Mouse (Mus musculus) heart, postnatal 10 days (tissue): ENCODE data around the gene Tmem8b. TPM values are rescaled to one million over a fixed set of nuclear protein-coding genes. Genes with fewer than 3 reads are reported as not detected.

Source experiments
- DNase-seq, 2 experiments: peaks; one replicate each; pipeline ENCODE4 v3.0.0; 2021
- intact Hi-C: fragments of 180-260 bp; cut with DNase I; formaldehyde crosslinking; loops from one replicate; pipeline ENCODE4 v1.15.1; 2025
- total RNA-seq, 2 experiments: library from RNA; stranded (reverse); gene quantifications; 2 replicates each; pipeline ENCODE4 v1.2.3; 2021

Tmem8b gene
- 10 to 100 TPM; 15.0 to 15.2 TPM for total RNA-seq

DNA sequence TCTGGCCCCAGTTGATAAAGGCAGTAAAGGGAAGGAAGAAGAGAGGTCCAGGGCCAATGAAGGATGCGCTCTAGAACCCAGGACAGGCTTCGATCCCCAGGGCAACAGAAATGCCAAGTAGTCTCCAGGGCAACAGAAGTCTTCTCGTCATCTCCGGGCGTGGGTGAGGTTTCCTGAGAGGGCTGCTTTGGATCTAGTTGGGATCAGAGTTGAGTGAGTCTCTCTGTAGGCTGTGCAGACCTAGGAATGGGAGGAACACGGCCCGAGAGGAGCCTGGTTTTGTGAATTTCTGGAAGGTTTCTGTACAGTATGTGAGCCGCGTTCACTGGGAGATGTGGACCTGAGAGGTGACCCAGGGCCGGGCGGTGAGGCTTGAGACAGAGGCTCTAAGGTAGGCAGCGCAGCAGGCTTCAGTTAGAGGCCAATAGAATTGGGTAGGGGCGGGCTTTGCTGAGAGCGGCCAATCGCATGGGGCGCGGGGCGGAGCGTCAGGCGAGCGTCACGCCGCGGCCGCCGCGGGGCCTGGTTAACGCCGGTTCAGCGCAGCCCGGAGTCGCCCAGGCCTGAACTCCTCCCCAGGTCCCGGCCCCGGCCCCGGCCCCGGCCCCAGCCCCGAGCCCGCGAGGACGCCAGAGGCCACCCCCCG lies at the start of gene Tmem8b, which contains the start of gene Fam221b:
Gene Tmem8b, plus strand, starts transcription at position 190 of the 646 bp plus-strand sequence.
Gene Fam221b, minus strand, starts transcription at position 364 of the 646 bp plus-strand sequence.
- intact Hi-C loops, result loop anchor here (5.0 kb wide), 1 partner anchor 227 kb away; the partner anchor contains the start of gene Tesk1
- peak; percentile 94 for DNase-seq

DNA sequence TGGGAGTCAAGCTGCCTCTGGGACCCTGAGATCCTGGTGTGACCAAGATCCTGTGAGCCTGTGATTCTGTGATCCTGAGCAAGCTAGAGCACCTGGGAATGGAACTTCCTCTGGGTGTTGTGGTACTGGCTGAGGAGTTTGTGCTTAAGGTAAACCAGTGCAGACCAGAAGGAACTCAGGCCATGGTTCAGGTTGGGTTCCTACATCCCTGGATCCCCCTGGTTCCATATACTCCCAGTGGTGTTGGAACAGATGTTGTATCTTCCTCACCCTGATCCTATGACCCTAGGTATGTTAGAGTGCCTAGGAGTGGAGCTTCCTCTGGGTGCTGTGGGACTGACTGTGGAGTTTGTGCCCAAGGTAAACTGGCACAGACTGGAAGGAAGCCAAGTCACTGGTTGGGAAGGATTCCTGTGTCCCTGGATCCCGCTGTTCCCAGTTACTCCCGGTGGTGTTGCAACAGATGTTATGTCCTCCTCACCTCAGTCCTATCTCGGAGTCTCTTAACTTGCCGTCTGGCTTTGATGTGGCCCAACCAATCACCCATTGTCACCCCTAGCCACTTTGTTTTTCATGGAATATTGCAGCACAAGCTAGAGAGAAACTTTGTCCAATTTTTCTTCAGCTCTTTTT lies 48.5 kb upstream of the Tmem8b start:
- DNase-seq, result no peak
- intact Hi-C loops, result loop anchor here (10.0 kb wide), 1 partner anchor 245 kb away; no protein-coding TSS in a partner anchor

DNA sequence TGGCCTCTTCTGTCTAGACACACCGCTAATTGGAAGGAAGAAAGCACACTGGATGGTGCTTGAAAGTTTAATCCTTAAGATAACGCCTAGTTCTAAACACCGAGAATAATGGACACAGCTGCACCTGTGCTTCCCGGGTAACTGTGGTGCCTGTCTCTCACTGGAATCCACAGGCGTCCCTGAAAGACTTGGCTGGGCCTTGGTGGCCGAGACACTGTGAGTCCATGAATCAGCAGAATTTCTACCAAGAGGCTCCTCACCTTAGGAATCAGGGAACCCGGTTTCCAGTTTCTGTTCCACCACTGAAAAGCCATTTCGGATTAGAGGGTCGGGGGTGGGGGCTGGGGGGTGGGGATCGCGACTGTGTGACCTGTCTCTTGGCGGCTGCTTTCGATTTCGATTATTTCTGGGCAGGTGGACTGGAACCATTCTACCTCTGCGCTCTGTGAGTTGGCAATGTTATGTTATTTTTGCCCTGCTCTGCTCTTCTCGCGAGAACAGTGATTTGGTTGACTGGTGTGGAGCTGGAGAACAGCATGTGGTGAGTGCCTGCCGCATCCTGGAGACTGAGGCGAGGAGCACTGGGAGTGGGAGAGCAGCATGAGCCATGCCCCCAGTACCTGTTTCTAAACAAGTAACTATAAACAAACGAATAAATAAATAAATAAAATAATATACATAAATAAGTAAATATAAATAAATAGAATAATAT lies 39.5 kb upstream of the Tmem8b start:
- DNase-seq, result no peak
- intact Hi-C loops, result loop anchor here (10.0 kb wide), 1 partner anchor 236 kb away; no protein-coding TSS in a partner anchor

DNA sequence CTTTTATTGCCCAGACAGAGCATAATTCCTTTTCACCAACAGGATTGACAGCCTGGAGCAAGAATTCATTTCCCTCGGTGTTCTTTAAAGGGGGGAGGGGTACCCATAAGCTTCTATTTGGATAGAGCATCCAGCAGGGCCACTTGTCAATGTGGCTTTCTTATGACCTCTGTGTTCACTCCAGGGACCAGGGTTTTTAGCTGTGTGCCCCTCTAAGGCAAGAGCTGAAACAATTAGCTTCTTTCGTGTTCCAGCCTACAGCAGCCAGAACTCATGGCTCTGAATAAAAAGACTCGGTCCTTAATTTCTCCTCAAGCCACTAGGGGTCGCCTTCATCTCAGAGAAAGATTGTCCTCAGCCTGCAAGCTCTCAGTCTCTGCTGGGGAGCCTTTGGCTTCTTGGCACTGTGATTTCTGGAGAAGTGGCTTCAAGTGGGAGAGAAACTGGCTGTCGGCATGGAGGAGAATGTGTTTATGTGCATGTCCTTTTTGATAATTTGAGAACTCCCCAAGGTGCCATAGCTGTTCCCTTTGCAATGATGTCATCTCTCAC lies 38.7 kb upstream of the Tmem8b start:
- peak; percentile 91 to 92 for DNase-seq
- intact Hi-C loops, result loop anchor here (1.0 to 2.0 kb wide), 3 partner anchors 27 to 82 kb away; partner anchors contain the start of gene Hint2

DNA sequence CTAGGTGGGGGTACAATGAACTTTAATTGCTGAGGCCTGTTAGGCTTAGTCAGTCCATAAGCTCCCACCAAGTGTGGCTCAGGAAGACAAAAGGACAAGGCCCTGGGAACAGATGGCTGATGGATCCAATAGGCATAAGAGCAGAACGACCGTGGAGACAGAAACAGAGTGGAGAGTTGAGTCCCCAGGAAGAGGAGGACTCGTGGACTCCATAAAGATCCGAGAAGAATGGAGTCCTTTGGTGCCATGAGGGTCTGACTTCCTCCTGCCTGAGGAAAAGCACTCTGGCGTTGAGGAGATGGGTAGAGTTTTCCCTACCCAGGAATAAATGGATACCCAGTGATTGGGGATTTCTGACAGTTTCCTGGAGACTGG lies 38.1 kb upstream of the Tmem8b start:
- intact Hi-C loops, result loop anchor here (1.0 to 2.0 kb wide), 3 partner anchors 26 to 82 kb away; partner anchors contain the start of gene Hint2
- peak in 1 of 2 experiments; percentile 45 for DNase-seq

DNA sequence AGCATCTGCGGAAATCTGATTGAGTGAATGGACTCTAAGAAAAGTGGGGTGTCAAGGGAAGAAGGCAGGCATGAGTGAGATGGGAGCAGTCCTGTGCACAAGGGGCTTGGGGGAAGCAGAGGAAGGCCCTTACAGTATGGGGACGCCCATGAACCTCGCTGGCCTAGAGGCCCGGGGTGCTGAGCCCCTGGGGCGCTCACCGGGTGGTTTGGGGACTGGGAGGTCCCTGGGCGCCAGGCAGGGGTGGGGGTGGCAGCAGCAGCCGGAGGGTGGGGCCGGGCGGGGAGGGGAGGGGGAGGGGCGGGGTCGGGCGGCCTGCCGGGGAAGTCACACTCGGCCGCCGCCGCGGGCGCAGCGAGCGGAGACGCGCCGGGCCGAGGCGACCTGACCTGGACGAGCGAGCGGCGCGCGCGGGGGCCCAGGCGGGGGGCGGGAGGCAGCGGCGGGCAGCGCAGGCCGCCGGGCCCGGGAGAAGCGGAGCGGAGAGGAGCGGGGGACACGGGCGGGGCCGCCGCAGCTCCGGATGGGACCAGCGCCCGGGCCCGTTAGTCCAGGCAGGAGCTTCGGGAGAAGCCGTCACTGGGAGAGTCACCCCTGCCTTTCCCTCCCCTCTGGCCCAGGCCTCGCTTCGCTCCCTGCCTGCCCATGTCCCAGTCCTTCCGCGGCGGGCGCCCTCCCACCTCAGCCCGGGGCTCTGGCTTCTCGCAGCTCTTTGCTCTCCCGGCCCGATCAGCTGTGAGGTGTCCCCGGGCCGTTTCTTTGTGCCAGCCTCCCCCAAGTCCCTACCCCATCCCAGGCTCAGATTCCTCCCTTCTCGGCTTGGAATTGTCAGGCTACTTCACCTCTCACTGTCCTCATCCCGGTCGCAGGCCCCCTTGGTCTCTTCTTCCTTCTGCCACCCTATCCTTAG lies 37.5 kb upstream of the Tmem8b start, which contains the start of gene Npr2:
Gene Npr2, plus strand, starts transcription at position 890 of the 910 bp plus-strand sequence.
- intact Hi-C loops, result loop anchor here (2.0 kb wide), 1 partner anchor 26 kb away; the partner anchor contains the start of gene Hint2
- DNase-seq, result peak; percentile 73 to 74

DNA sequence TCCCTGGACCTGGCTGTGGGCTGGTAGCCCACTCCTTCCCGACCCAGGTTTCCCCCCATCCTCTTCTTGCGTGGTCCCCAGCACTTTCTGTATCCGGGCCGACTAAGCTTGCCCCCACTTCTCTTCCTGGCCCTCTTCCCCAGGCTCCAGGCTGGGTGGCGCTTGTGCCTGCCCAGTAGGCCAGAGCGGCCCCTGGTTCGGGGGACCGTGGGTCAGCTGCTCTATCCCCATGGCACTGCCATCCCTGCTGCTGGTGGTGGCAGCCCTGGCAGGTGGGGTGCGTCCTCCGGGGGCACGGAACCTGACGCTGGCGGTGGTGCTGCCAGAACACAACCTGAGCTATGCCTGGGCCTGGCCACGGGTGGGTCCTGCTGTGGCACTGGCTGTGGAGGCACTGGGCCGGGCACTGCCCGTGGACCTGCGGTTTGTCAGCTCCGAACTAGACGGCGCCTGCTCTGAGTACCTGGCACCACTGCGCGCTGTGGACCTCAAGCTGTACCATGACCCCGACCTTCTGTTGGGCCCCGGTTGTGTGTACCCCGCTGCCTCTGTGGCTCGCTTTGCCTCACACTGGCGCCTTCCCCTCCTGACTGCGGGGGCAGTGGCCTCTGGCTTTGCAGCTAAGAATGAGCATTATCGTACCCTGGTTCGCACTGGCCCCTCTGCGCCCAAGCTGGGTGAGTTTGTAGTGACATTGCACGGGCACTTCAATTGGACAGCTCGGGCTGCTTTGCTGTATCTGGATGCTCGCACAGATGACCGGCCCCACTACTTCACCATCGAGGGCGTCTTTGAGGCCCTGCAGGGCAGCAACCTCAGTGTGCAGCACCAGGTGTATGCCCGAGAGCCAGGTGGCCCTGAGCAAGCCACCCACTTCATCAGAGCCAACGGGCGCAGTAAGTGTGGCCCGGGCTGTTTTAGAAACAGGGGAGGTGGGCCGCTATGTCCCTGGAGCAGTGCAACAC lies 36.5 kb upstream of the Tmem8b start:
- intact Hi-C loops, result loop anchor here (2.0 kb wide), 1 partner anchor 25 kb away; the partner anchor contains the start of gene Hint2
- DNase-seq, result peak; percentile 40 to 53

DNA sequence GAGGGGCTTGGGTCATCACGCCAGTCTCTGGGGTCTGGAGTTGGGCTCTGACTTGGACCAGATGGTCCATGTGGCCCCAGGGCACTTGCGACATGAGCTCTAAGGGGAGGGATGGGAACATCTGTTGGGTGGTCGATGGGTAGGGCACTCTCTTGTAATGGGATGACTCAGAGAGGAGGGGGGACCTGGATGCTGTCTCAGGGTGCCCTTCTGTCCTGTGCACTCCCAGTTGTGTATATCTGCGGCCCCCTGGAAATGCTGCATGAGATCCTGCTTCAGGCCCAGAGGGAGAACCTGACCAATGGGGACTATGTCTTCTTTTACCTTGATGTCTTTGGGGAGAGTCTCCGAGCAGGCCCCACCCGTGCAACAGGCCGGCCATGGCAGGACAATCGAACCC lies 35.5 kb upstream of the Tmem8b start:
- no peak for DNase-seq

DNA sequence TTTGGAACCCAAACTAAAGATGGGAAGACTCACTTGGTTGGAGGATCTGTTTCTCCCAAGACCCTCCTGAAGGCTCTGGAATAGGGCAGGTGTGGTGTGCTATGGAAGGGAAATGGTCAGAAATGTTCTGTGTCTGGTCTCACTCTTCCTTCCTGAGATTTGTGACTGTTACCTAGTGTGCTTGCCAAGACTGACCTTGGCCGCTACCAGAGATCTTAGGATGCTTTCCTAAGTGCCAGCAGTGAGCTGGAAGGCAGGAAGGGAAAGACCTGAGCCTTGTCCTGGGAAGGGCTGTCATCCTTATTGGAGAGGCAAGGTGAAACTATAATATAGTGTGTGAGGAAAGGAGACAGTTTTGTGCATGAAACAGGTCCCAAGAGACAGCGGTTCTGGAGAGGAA lies 35.0 kb upstream of the Tmem8b start:
- intact Hi-C loops, result no loop called here
- no peak for DNase-seq

More for the DNA sequence above, 35.5 kb upstream of the Tmem8b start:
- intact Hi-C loops, result no loop called here

DNA sequence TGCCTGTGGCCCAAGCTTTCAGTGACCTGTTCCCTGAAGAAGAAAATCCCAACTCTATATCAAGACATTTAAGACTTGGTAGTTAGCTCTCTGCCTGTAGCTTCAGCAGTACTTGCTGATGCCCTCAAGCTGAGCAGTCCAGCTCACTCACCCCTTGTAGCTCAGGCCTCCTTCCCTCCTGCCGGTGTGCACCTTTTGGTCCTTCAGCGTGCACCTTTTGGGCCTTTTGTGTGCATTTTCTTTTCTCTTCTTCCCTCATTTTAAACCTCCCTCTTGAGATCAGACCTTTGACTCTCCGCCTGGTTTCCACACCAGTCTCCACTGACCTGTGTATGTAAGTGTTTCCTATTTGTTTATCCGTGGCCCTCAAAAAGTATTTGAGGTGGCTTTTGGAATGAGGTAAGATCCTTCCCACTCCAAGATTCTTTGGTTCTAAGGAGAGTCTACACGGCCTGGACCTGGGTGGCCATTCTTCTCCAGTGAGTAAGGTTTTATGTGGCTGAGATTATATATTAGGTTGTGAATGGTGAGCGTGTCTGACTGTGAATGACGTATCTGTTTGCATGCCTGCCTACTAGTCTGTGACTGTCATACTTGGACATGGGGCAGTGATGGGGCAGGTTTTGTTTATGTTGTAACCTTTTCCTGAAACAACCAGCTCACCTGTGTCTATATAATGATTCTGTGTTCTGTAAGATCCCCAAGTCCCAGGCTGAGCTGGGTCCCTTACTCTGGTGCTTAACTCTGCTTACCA lies 34.0 kb upstream of the Tmem8b start:
- intact Hi-C loops, result no loop called here
- no peak for DNase-seq

DNA sequence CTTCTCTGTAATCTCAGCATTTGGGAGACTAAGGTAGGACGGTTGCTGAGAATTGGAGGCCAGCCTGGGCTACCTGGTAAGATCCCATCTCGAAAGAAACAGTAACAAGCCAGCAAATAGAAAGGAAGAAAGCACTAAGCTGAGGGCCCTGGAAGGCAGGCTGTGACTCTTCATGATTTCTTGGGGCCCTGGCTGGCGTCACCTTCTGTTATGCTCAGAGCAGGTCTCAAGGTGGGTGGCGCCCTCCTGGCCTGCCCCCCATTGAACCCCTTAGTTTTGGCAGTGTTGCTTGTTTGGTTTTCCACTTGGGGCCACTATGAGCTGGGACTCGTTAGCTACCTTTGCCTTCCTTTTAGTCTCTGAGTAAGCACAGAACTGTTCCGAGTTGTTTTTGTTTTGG lies 32.0 kb upstream of the Tmem8b start:
- intact Hi-C loops, result no loop called here

DNA sequence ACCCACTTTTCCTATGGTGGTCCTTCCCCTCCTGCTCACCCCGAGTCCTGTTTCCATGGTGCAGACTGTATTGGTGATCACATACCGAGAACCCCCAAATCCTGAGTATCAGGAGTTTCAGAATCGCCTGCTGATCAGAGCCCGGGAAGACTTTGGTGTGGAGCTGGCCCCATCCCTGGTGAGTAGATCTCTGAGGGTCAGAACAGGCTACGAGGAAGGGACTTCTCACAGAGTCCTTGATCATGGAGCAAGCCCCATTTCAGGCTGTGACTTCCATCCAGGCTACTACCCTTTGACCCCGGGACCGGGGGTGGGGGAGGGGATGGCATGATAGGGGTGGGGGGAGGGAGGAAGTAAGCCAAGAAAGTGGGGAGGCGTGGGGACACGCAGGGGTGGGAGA lies 28.7 kb upstream of the Tmem8b start:
- intact Hi-C loops, result no loop called here

More for the DNA sequence above, 32.0 kb upstream of the Tmem8b start:
- no peak for DNase-seq

DNA sequence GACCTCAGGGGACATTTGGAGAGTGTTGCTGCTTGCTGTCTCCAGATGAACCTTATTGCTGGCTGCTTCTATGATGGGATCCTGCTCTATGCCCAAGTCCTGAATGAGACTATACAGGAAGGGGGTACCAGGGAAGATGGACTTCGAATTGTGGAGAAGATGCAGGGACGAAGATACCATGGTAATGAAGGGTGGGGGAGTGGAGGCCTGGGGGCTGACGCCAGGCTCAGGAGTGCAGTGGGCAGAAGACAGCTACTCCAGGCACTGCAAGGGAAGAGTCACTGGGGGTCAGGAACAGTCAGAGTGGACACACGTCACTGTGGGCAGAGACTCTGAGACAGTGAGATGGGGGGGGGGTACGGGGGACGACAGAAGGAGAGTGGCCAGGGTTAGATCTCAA lies 28.3 kb upstream of the Tmem8b start:
- DNase-seq, result no peak
- intact Hi-C loops, result no loop called here

More for the DNA sequence above, 28.7 kb upstream of the Tmem8b start:
- no peak for DNase-seq

DNA sequence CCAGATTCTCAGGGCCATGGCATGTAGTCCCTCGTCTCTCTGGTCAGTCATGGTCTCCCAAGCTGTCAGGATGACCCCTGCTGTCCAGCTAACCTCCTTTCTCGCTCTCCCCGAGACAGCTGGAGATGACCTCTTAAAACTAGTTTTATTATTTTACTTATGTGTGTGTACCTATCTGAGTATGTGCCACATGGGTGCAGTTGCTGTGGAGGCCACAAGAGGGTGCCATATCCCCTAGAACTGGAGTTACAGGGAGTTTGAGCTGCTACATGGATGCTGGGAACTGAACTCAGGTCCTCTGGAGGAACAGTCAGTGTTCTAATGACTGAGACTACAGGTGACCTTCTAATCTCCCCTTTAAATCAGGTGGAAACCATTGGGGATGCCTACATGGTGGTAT lies 19.0 kb upstream of the Tmem8b start:
- DNase-seq, result no peak
- intact Hi-C loops, result no loop called here

DNA sequence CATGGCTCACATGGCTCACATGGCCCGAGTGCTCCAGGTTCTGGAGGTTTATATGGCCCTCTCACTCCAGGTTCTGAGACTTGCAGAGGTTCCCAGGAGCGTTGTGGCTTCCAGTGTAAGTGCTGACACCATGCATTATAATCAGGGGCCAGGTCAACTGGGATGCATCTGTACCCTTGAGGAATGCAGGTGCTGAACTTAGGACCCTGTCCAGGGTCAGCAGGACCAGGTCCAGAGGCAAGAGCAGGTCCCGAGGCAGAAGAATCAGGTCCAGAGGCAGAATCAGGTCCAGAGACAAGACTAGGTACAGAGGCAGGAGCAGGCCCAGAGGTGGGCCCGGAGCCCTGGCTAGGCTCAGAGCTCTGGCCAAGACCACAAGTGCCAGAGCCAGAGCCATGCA lies 16.0 kb upstream of the Tmem8b start:
- intact Hi-C loops, result no loop called here
- DNase-seq, result no peak

DNA sequence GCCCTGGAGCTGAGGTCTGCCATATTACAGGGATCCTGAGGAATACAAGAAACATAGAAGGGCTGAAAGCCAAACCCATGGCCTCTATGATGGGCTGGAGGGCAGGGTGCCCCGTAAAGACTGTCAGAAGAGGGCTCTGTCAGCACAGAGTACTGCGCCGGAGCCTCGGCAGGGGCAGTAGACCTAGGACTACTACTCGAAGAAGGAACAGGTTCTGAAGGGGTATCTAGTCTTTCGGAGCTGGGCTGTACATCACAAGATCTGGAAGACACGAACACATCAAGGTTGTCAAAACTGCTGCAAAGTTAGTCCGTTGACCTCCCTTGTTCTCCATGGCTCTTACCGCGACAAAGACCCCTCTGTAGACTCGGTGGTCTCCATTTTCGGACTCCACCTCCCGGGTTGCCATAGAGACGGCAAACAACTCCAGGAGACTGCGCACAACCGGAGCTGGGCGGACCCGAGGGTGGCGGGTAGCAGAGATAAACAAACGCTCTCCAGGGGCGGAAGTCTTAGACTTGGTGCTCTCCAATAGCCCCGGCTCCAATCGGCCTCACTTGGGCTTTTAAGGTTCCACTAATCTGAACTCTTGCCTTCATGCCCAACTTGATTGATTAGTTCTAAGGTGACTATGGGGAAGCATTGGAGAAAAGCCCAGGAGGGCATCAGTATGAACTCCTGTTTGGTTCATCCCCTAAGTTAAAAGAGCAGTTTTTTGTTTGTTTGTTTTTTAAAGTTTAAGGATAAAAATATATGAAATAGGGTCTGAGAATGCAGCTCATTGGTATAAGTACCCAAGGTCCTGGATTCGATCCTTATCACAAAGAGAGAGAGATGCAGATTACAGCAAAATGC lies 15.4 kb upstream of the Tmem8b start, which contains the start of gene Spag8:
Gene Spag8, minus strand, starts transcription at position 434 of the 855 bp plus-strand sequence.
- intact Hi-C loops, result no loop called here
- DNase-seq, result peak in 1 of 2 experiments; percentile 38
